Mouse (Mus musculus) spleen, adult 2 months (tissue): ENCODE results near the gene C130026I21Rik.
"Not testable (repeated sequence)": the region's sequence is repeated elsewhere in the genome, so short reads cannot be mapped to it uniquely, and the experiment has no call there.

Experiments used
- CTCF ChIP-seq: fragments of 200-500 bp; IDR thresholded peaks from 2 replicates; pipeline ENCODE4 v1.5.1; 2011; ENCODE audit warnings: mild to moderate bottlenecking, inconsistent platforms; ENCODE audit not compliant: insufficient read depth, insufficient read length, insufficient replicate concordance; ENCODE audit errors: extremely low read depth
- POLR2A ChIP-seq: fragments of 200-500 bp; IDR thresholded peaks from 2 replicates; pipeline ENCODE4 v1.6.1; 2011; ENCODE audit warnings: low read depth, low read length, inconsistent platforms

- TF ChIP-seq POLR2A, CTCF: not testable (repeated sequence)
Observed at GRCm38 (mm10) chr1:85106013-85106412, 164.4 kb downstream of the C130026I21Rik start.
